8 mouse cellular contexts compared by ENCODE assay signal in the genomic region with DNA sequence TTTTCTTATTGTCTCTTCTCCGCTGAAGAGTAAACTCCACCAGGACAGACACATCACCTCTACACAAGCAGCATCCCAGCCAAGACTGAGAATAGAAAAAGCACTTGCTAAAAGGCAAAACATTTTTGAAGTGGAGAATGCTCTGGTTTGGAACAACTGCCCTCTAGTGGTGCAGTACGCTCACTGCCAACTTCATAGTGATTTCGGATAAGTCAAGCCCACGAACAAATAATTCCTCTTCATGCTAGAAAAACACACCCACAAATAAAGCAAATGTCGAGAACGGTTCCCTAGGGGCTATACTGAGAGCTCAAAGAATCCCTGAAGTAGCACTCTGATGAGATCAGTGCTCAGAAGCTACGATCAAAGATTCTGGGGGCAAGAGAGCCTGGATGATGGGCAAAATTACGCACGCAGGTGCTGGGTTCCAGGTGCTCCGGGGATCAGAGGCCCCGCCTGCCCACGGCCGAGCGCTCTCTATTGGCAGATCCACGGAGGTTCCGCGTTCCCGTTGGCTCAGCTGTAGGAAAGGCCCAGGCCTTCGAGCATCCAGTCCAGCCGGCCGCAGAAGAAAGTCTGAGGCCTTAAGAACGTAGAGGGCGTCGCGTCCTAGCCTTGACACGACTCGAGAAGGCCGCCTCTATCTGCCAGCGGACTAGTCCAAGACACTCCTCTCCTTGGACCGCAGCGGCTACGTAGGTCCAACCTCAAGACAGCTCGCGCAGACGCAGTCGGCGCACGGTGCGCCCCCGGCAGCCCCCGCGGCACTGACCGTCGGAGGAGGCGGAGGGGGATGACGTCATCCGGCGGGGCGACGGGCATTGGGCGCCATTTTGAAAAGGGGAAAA. TPM values are rescaled to one million over a fixed set of nuclear protein-coding genes. Genes with fewer than 3 reads are reported as not detected.
DNase-seq lines count a peak whose midpoint lies in the region; ATAC-seq lines count a peak whose summit lies in the region.

A gene (plus strand): TSS at position 536 of the 848 bp plus-strand sequence.
A gene (minus strand): TSS at position 730 of the 848 bp plus-strand sequence.

- peak within 1 kb of the TSS; percentile 94 for H3K27ac ChIP-seq in hindbrain, embryonic 12.5 days

- peak within 1 kb of the TSS; percentile 93 for H3K4me3 ChIP-seq in hindbrain, embryonic 12.5 days

- no peaks in the 10 kb centered on the region for H3K27me3 ChIP-seq in hindbrain, embryonic 12.5 days

- no peaks in the 10 kb centered on the region for H3K9me3 ChIP-seq in hindbrain, embryonic 12.5 days (replicated peaks)

- peak; percentile 98 for DNase-seq in NIH3T3 (ENCODE audit: low read depth)
- peak; percentile 99 for DNase-seq in cerebellum, postnatal 10 days
- DNase-seq in frontal cortex, postnatal 10 days (ENCODE audit: low spot score in 2 of 2): peak; percentile 93 to 96
- DNase-seq in layer of hippocampus, postnatal 14 days (ENCODE audit: low spot score in 2 of 2): peak; percentile 95 to 96
- peak; percentile 98 for DNase-seq in lung, postnatal 14 days
- DNase-seq in retina, adult 2 months (ENCODE audit: low read depth, low spot score): peak; percentile 89
- peak; percentile 93 to 94 for DNase-seq in thymus, postnatal 36 days

- H3K4me2 ChIP-seq in hindbrain, embryonic 12.5 days (replicated peaks): peak within 1 kb of the TSS; percentile 92

- H3K4me1 ChIP-seq in hindbrain, embryonic 12.5 days: peaks cover 62% of the 10 kb centered on the region

- ATAC-seq in hindbrain, embryonic 12.5 days (ENCODE audit: low FRiP score): peak; percentile 91

- H3K36me3 ChIP-seq in hindbrain, embryonic 12.5 days: 0 out of 2 replicates have a peak, but pooled peaks cover 3% of the 10 kb centered on the region

- WGBS in hindbrain, embryonic 12.5 days: under 1% methylated on average over 51 of the region's 51 CpGs

- H3K9ac ChIP-seq in hindbrain, embryonic 12.5 days: peak within 1 kb of the TSS; percentile 95

RNA-seq across cellular contexts. Expression of the first gene that starts in this region (rescaled TPM):
- 69.8 and 70.2 TPM in 2 replicates for polyA plus RNA-seq in hindbrain, embryonic 12.5 days (2016; fragmentation: Nextera tagmentation; extraction: Ambion mirVana)
- total RNA-seq in layer of hippocampus, postnatal 14 days (2021): 10 to 100 TPM; 78.1 to 78.9 TPM

RNA-seq across cellular contexts. Expression of the second gene that starts in this region (rescaled TPM):
- polyA plus RNA-seq in hindbrain, embryonic 12.5 days (2016; fragmentation: Nextera tagmentation; extraction: Ambion mirVana): 16.3 and 16.7 TPM in 2 replicates
- 10 to 100 TPM; 41.6 to 42.3 TPM for total RNA-seq in layer of hippocampus, postnatal 14 days (2021)

Comparison
In these comparisons a context has a peak if more than half of its experiments do, and no peak if none do; other contexts are left out.
1. Peak in every context shown above with its lines: DNase-seq, ATAC-seq, H3K4me3 ChIP-seq and H3K27ac ChIP-seq.